Mouse (Mus musculus): Measurements from ENCODE around the gene Tnrc6b.

- TF ChIP-seq ZC3H11A (IDR thresholded peaks at IDR 0.05; ENCODE audit: borderline replicate concordance, low read depth, low read length) = no peak
- no peak for TF ChIP-seq CHD2 (IDR thresholded peaks at IDR 0.05; ENCODE audit: low read depth, low read length)
- TF ChIP-seq HCFC1 (IDR thresholded peaks at IDR 0.05; ENCODE audit: borderline replicate concordance, insufficient read depth, low read length) = no peak
Observed at GRCm38 (mm10) chr15:80792556-80792955, 81.4 kb downstream of the Tnrc6b start.

All from ES-E14 (cell line).